Mouse (Mus musculus): Measurements from ENCODE around the gene Paox. TPM values are rescaled to one million over a fixed set of nuclear protein-coding genes. Genes with fewer than 3 reads are reported as not detected.
"Not testable (repeated sequence)": the region's sequence is repeated elsewhere in the genome, so short reads cannot be mapped to it uniquely, and the experiment has no call there.

Gene Paox
- total RNA-seq, 1 experiment = 9.1 TPM

GRCm38 (mm10) chr7:140126022-140126350 is 10.4 kb downstream of the Paox start:
- Histone ChIP-seq H3K36me3 (ENCODE audit: control insufficient read depth, insufficient read depth, low read length, poor library complexity, severe bottlenecking) (peaks cover 2% of the 10 kb centered on the region; the same call in 1 of the 2 replicates), H3K9me3 (ENCODE audit: control insufficient read depth, insufficient read depth, low read depth, low read length) (no peaks in the 10 kb centered on the region), H3K4me1 (ENCODE audit: control insufficient read depth in 2 of 2, insufficient read depth in 2 of 2, low read length in 2 of 2, poor library complexity in 1 of 2) (peaks cover 0 to 17% of the 10 kb centered on the region in 2 experiments; a peak in 1 of 4 replicates), H3K4me3 (ENCODE audit: insufficient read depth in 1 of 2, low read depth in 1 of 2, low read length in 2 of 2, poor library complexity in 1 of 2, severe bottlenecking in 1 of 2) (peak overlapping the region; percentile 85 to 90), H3K9ac (ENCODE audit: insufficient read depth, low read depth, low read length, poor library complexity, severe bottlenecking) (peak overlapping the region; percentile 88), H3K27ac (ENCODE audit: insufficient read depth, low read depth, low read length, poor library complexity, severe bottlenecking) (no peak overlapping the region)
- in situ Hi-C loops (cut with MboI; ENCODE audit: low sequenced_read_pairs in 2 of 2, unreplicated experiment in 2 of 2) = no loop called here
- DNase-seq (ENCODE audit: low read depth, low spot score) = no peak
- TF ChIP-seq ZC3H11A (IDR thresholded peaks at IDR 0.05; ENCODE audit: borderline replicate concordance, low read depth, low read length) (no peak), CHD2 (IDR thresholded peaks at IDR 0.05; ENCODE audit: low read depth, low read length) (no peak), ZNF384 (IDR thresholded peaks at IDR 0.05; ENCODE audit: low read depth, low read length) (no peak), MAFK (IDR thresholded peaks at IDR 0.05; ENCODE audit: insufficient read depth, low read depth, low read length) (no peak), HCFC1 (IDR thresholded peaks at IDR 0.05; ENCODE audit: borderline replicate concordance, insufficient read depth, low read length) (no peak)

DNA sequence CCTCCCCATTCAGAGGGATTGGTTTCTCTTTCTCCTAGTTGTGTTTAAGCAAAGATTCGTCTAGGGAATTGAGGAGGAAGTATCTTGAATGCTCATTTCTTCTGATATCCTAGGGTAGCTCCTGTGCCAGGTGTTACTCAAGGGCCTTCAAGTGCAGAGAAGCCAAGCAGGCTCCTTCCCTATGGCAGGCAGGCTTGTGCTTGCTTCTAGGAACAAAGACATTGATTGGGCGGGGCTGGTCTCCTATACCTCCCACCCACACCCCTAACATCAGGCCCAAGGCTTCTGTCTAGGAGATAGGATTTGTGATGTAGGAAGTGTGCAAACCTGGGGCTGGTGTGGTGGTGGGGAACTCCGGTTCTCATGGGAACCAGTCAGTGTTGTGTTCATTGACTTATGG is 11.3 kb downstream of the Paox start:
- DNase-seq (ENCODE audit: low read depth, low spot score) = no peak
- in situ Hi-C loops (cut with MboI; ENCODE audit: low sequenced_read_pairs in 2 of 2, unreplicated experiment in 2 of 2) = no loop called here
- H3K4me1 ChIP-seq (ENCODE audit: control insufficient read depth in 2 of 2, insufficient read depth in 2 of 2, low read length in 2 of 2, poor library complexity in 1 of 2) = peaks cover 0 to 15% of the 10 kb centered on the region in 2 experiments; a peak in 1 of 4 replicates
- H3K27ac ChIP-seq (ENCODE audit: insufficient read depth, low read depth, low read length, poor library complexity, severe bottlenecking) = no peak overlapping the region
- no peaks in the 10 kb centered on the region for H3K9me3 ChIP-seq (ENCODE audit: control insufficient read depth, insufficient read depth, low read depth, low read length)
- TF ChIP-seq CHD2 (IDR thresholded peaks at IDR 0.05; ENCODE audit: low read depth, low read length) (no peak), MAFK (IDR thresholded peaks at IDR 0.05; ENCODE audit: insufficient read depth, low read depth, low read length) (no peak), ZC3H11A (IDR thresholded peaks at IDR 0.05; ENCODE audit: borderline replicate concordance, low read depth, low read length) (no peak), HCFC1 (IDR thresholded peaks at IDR 0.05; ENCODE audit: borderline replicate concordance, insufficient read depth, low read length) (no peak), ZNF384 (IDR thresholded peaks at IDR 0.05; ENCODE audit: low read depth, low read length) (no peak)
- H3K9ac ChIP-seq (ENCODE audit: insufficient read depth, low read depth, low read length, poor library complexity, severe bottlenecking) = peak overlapping the region; percentile 4; the same call in 1 of the 2 replicates
- peak overlapping the region; percentile 5 to 16; a peak in 2 of 4 replicates for H3K4me3 ChIP-seq (ENCODE audit: insufficient read depth in 1 of 2, low read depth in 1 of 2, low read length in 2 of 2, poor library complexity in 1 of 2, severe bottlenecking in 1 of 2)
- peaks cover 5% of the 10 kb centered on the region; the same call in 1 of the 2 replicates for H3K36me3 ChIP-seq (ENCODE audit: control insufficient read depth, insufficient read depth, low read length, poor library complexity, severe bottlenecking)

- no peak overlapping the region for H3K9ac ChIP-seq (ENCODE audit: insufficient read depth, low read depth, low read length, poor library complexity, severe bottlenecking)
- H3K4me3 ChIP-seq (ENCODE audit: insufficient read depth in 1 of 2, low read depth in 1 of 2, low read length in 2 of 2, poor library complexity in 1 of 2, severe bottlenecking in 1 of 2) = no peak overlapping the region
- H3K9me3 ChIP-seq (ENCODE audit: control insufficient read depth, insufficient read depth, low read depth, low read length) = no peaks in the 10 kb centered on the region
- TF ChIP-seq HCFC1 (IDR thresholded peaks at IDR 0.05; ENCODE audit: borderline replicate concordance, insufficient read depth, low read length) (no peak), ZC3H11A (IDR thresholded peaks at IDR 0.05; ENCODE audit: borderline replicate concordance, low read depth, low read length) (no peak), ZNF384 (IDR thresholded peaks at IDR 0.05; ENCODE audit: low read depth, low read length) (no peak), MAFK (IDR thresholded peaks at IDR 0.05; ENCODE audit: insufficient read depth, low read depth, low read length) (no peak), CHD2 (IDR thresholded peaks at IDR 0.05; ENCODE audit: low read depth, low read length) (no peak)
- in situ Hi-C loops (cut with MboI; ENCODE audit: low sequenced_read_pairs in 2 of 2, unreplicated experiment in 2 of 2) = no loop called here
- H3K27ac ChIP-seq (ENCODE audit: insufficient read depth, low read depth, low read length, poor library complexity, severe bottlenecking) = no peak overlapping the region
- DNase-seq (ENCODE audit: low read depth, low spot score) = no peak
- H3K36me3 ChIP-seq (ENCODE audit: control insufficient read depth, insufficient read depth, low read length, poor library complexity, severe bottlenecking) = peaks cover 9% of the 10 kb centered on the region; the same call in 1 of the 2 replicates
- H3K4me1 ChIP-seq (ENCODE audit: control insufficient read depth in 2 of 2, insufficient read depth in 2 of 2, low read length in 2 of 2, poor library complexity in 1 of 2) = peaks cover 0 to 15% of the 10 kb centered on the region in 2 experiments; a peak in 1 of 4 replicates
These were observed 12.3 kb downstream of the Paox start for GRCm38 (mm10) chr7:140127911-140128310.

GRCm38 (mm10) chr7:140132184-140132583 is 16.6 kb downstream of the Paox start:
- H3K27ac ChIP-seq (ENCODE audit: insufficient read depth, low read depth, low read length, poor library complexity, severe bottlenecking); H3K9ac ChIP-seq (ENCODE audit: insufficient read depth, low read depth, low read length, poor library complexity, severe bottlenecking); DNase-seq (ENCODE audit: low read depth, low spot score); H3K4me1 ChIP-seq (ENCODE audit: control insufficient read depth in 2 of 2, insufficient read depth in 2 of 2, low read length in 2 of 2, poor library complexity in 1 of 2); H3K4me3 ChIP-seq (ENCODE audit: insufficient read depth in 1 of 2, low read depth in 1 of 2, low read length in 2 of 2, poor library complexity in 1 of 2, severe bottlenecking in 1 of 2); in situ Hi-C loops (cut with MboI; ENCODE audit: low sequenced_read_pairs in 2 of 2, unreplicated experiment in 2 of 2); H3K9me3 ChIP-seq (ENCODE audit: control insufficient read depth, insufficient read depth, low read depth, low read length): not testable (repeated sequence)
- peaks cover 14% of the 10 kb centered on the region; the same call in 1 of the 2 replicates for H3K36me3 ChIP-seq (ENCODE audit: control insufficient read depth, insufficient read depth, low read length, poor library complexity, severe bottlenecking)

GRCm38 (mm10) chr7:140134033-140134432 is 18.4 kb downstream of the Paox start:
- H3K9ac ChIP-seq (ENCODE audit: insufficient read depth, low read depth, low read length, poor library complexity, severe bottlenecking); DNase-seq (ENCODE audit: low read depth, low spot score); in situ Hi-C loops (cut with MboI; ENCODE audit: low sequenced_read_pairs in 2 of 2, unreplicated experiment in 2 of 2); H3K9me3 ChIP-seq (ENCODE audit: control insufficient read depth, insufficient read depth, low read depth, low read length); H3K4me1 ChIP-seq (ENCODE audit: control insufficient read depth in 2 of 2, insufficient read depth in 2 of 2, low read length in 2 of 2, poor library complexity in 1 of 2); H3K4me3 ChIP-seq (ENCODE audit: insufficient read depth in 1 of 2, low read depth in 1 of 2, low read length in 2 of 2, poor library complexity in 1 of 2, severe bottlenecking in 1 of 2); H3K27ac ChIP-seq (ENCODE audit: insufficient read depth, low read depth, low read length, poor library complexity, severe bottlenecking): not testable (repeated sequence)
- peaks cover 14% of the 10 kb centered on the region; the same call in 1 of the 2 replicates for H3K36me3 ChIP-seq (ENCODE audit: control insufficient read depth, insufficient read depth, low read length, poor library complexity, severe bottlenecking)
